Mouse (Mus musculus): ENCODE measurements around the gene Fau. TPM values are rescaled to one million over a fixed set of nuclear protein-coding genes. Genes with fewer than 3 reads are reported as not detected.
"Not testable (repeated sequence)": the region's sequence is repeated elsewhere in the genome, so short reads cannot be mapped to it uniquely, and the experiment has no call there.

The Fau gene
- polyA plus RNA-seq, 1 experiment from 2014 or later, result 700 TPM

DNA sequence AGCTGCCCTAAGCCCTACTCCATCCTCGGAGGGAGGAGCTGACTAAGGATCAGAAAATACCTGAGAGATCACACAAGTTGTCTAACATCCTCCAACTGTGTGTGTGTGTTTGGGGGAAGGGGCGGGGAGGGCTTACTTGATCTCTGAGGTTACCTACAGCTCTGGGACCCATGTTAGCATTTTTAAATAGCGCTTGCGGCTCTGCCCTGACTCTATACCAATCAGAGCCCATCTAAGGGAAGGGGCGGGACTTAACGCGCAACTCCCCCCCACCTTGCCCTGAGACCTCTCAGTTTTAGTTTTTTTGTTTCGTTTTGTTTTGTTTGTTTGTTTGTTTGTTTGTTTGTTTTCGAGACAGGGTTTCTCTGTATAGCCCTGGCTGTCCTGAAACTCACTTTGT, 28.2 kb upstream of the Fau start:
- peaks cover 4% of the 10 kb centered on the region; the same call in 1 of the 2 replicates for H3K4me1 ChIP-seq
- H3K27ac ChIP-seq, result no peak overlapping the region
- peaks cover 11% of the 10 kb centered on the region; the same call in 1 of the 2 replicates for H3K27me3 ChIP-seq (replicated peaks)
- 64% methylated on average over 9 of the region's 9 CpGs for WGBS (ENCODE audit: insufficient replicate concordance)
- H3K9ac ChIP-seq, result no peak overlapping the region
- no peaks in the 10 kb centered on the region for H3K9me3 ChIP-seq (replicated peaks)
- no peak for ATAC-seq
- H3K4me3 ChIP-seq, result no peak overlapping the region
- H3K36me3 ChIP-seq, result no peaks in the 10 kb centered on the region
- no peak overlapping the region for H3K4me2 ChIP-seq

DNA sequence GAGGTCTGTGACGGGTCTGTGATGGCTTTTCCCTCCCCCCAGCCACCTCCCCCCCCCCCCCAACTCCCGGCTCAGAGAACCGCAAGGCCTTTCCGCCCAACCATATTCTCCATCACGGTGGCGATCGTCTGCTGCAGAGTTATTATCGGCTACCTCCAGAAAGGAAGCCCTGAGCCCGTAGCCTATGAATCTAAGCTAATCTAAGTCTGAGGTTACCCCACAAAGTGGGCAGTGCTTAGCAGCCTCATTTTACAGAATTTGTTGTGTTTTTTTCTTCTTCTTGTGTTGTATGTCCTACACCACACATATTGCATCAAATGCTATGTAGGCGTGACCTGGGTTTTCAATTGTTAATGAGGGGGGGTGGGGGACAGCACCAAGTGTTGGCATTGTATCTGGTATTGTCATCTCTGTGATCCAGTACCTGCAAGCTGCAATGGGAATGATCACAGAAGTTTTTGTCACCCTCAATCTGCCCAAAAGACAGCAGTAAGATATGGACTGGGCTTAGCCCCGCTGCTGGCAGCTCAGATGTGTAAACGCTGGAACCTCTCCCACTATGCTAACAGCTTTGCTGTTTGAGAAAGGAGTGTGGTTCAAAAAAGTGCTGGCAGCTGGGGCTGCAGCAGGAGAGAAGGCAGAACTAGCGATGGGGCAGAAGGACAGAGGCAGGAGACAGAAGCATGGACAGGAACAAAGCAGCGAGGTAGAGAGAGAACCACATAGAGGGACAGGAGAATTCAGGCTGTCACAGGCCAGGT, 26.9 kb upstream of the Fau start:
- no peak for ATAC-seq

DNA sequence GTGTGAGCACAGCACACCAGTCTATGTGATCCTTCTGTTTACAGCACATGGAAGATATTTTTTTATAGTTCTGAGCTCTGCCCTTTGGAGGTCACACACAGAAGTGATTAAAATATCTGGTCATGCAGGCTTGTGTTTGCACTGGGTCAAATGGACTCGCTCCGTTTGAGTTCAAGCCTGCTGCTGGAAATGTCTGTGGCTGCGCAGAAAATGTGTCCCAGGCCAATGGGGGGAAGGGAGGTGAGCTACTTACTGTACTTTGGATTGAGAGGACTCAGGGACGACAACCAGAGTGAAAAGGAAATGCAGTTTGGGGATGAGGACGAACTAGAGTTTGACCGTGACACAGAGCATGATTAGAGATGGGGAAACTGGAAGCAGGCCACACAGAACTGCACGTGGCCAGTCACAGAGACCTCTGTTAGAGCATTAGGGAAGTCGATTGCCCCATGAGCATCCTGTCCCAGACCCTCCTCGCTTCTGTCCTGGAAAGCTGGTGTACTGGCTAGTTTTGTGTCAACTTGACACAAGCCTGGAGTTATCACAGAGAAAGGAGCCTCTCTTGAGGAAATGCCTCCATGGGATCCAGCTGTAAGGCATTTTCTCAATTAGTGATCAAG, 21.6 kb upstream of the Fau start:
- Histone ChIP-seq H3K27me3 (replicated peaks) (0 out of 2 replicates have a peak, but pooled peaks cover 5% of the 10 kb centered on the region), H3K4me3 (no peak overlapping the region)
- WGBS (ENCODE audit: insufficient replicate concordance), result 48% methylated on average over 9 of the region's 9 CpGs

More for the DNA sequence above, 26.9 kb upstream of the Fau start:
- peaks cover 4% of the 10 kb centered on the region; the same call in 1 of the 2 replicates for H3K4me1 ChIP-seq
- no peak overlapping the region for H3K4me3 ChIP-seq
- H3K9ac ChIP-seq, result no peak overlapping the region
- WGBS (ENCODE audit: insufficient replicate concordance), result 38% methylated on average over 14 of the region's 14 CpGs
- H3K4me2 ChIP-seq, result no peak overlapping the region
- no peak overlapping the region for H3K27ac ChIP-seq
- no peaks in the 10 kb centered on the region for H3K9me3 ChIP-seq (replicated peaks)
- peaks cover 11% of the 10 kb centered on the region; the same call in 1 of the 2 replicates for H3K27me3 ChIP-seq (replicated peaks)
- no peaks in the 10 kb centered on the region for H3K36me3 ChIP-seq

DNA sequence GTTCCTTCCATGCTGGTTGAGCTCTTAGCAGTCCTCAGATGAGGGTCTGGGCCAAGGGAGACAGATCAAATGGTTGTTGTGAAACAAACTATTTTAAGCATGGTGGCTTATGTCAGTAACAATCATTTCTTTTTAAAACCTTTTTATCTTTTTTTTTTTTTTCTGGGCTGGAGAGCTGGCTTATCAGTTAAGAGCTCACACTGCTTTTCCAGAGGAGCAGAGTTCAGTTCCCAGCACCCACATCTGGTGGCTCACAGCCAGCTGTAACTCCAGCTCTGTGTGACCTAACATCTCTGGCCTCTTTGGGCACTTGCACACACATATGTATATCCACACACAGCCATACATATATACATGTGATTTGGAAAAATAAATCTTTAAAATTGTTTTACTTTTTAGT, 19.9 kb upstream of the Fau start:
- H3K36me3 ChIP-seq, result no peaks in the 10 kb centered on the region
- H3K9me3 ChIP-seq (replicated peaks), result no peaks in the 10 kb centered on the region
- H3K9ac ChIP-seq, result no peak overlapping the region
- 0 out of 2 replicates have a peak, but pooled peaks cover 5% of the 10 kb centered on the region for H3K4me1 ChIP-seq
- ATAC-seq, result no peak
- H3K4me3 ChIP-seq, result no peak overlapping the region
- no peak overlapping the region for H3K4me2 ChIP-seq
- H3K27me3 ChIP-seq (replicated peaks), result 0 out of 2 replicates have a peak, but pooled peaks cover 4% of the 10 kb centered on the region
- H3K27ac ChIP-seq, result no peak overlapping the region

More for the DNA sequence above, 21.6 kb upstream of the Fau start:
- Histone ChIP-seq H3K9ac (no peak overlapping the region), H3K4me2 (no peak overlapping the region), H3K27ac (no peak overlapping the region), H3K36me3 (no peaks in the 10 kb centered on the region), H3K4me1 (0 out of 2 replicates have a peak, but pooled peaks cover 5% of the 10 kb centered on the region), H3K9me3 (replicated peaks) (no peaks in the 10 kb centered on the region)
- ATAC-seq, result no peak

DNA sequence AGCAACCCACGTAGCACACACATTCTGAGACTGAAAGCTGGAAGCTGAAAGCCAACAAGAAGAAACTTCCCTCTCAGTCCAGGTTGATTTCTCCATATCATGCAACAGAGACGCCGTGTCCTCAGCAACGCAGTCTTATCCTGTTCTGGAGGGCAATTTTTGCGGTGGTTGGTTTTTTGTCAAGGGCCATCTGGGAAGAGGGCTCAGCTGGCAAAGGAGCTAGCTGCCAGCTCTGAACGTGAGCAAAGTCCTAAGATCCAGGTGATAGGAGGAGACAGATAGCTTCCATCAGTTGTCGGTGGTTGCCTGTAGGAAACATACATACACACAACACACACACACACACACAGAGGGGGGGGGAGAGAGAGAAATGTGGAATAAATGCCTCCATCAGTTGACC, 19.3 kb upstream of the Fau start:
- H3K4me2 ChIP-seq, result no peak overlapping the region
- H3K4me1 ChIP-seq, result 0 out of 2 replicates have a peak, but pooled peaks cover 5% of the 10 kb centered on the region
- H3K27me3 ChIP-seq (replicated peaks), result no peaks in the 10 kb centered on the region
- H3K36me3 ChIP-seq, result no peaks in the 10 kb centered on the region
- WGBS (ENCODE audit: insufficient replicate concordance), result 66% methylated on average over 7 of the region's 7 CpGs
- no peak for ATAC-seq
- no peaks in the 10 kb centered on the region for H3K9me3 ChIP-seq (replicated peaks)
- H3K4me3 ChIP-seq, result no peak overlapping the region
- H3K9ac ChIP-seq, result no peak overlapping the region
- H3K27ac ChIP-seq, result no peak overlapping the region

- no peak for ATAC-seq
- no peak overlapping the region for H3K9ac ChIP-seq
- no peak overlapping the region for H3K4me3 ChIP-seq
- H3K36me3 ChIP-seq, result peaks cover 4% of the 10 kb centered on the region; the same call in 1 of the 2 replicates
- H3K27me3 ChIP-seq (replicated peaks), result no peaks in the 10 kb centered on the region
- no peak overlapping the region for H3K27ac ChIP-seq
- H3K9me3 ChIP-seq (replicated peaks), result no peaks in the 10 kb centered on the region
- peaks cover 15% of the 10 kb centered on the region for H3K4me1 ChIP-seq
- no peak overlapping the region for H3K4me2 ChIP-seq
These were observed 17.6 kb upstream of the Fau start for GRCm38 (mm10) chr19:6040002-6040401.

- H3K4me2 ChIP-seq, result no peak overlapping the region
- peaks cover 4% of the 10 kb centered on the region; the same call in 1 of the 2 replicates for H3K36me3 ChIP-seq
- no peak for ATAC-seq
- WGBS (ENCODE audit: insufficient replicate concordance), result 73% methylated on average over 9 of the region's 9 CpGs
- no peak overlapping the region for H3K27ac ChIP-seq
- H3K9ac ChIP-seq, result no peak overlapping the region
- H3K4me1 ChIP-seq, result peaks cover 23% of the 10 kb centered on the region
- no peak overlapping the region for H3K4me3 ChIP-seq
- H3K27me3 ChIP-seq (replicated peaks), result no peaks in the 10 kb centered on the region
- no peaks in the 10 kb centered on the region for H3K9me3 ChIP-seq (replicated peaks)
These were observed 15.4 kb upstream of the Fau start for GRCm38 (mm10) chr19:6042293-6042692.

DNA sequence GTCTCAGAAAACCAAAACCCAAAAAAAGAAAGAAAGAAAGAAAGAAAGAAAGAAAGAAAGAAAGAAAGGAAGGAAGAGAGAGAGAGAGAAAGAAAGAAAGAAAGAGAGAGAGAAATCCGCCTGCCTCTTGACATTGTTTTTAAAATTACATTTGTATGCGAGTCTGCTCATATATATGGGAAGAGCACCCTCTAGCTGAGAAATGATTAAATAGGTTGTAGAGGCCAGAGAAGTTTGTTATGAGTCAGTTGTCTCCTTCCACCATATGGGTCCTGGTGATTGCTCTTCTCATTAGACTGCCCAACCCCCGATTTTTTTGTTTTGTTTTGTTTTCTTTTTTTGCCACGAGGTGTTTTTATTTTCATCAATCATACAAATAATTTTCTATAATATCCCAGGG, 13.5 kb upstream of the Fau start:
- H3K36me3 ChIP-seq, result peaks cover 17% of the 10 kb centered on the region
- not testable (repeated sequence) for H3K4me2 ChIP-seq; H3K9me3 ChIP-seq (replicated peaks); H3K9ac ChIP-seq; H3K27ac ChIP-seq; H3K27me3 ChIP-seq (replicated peaks); ATAC-seq; H3K4me3 ChIP-seq
- peaks cover 36% of the 10 kb centered on the region for H3K4me1 ChIP-seq
- 41% methylated on average over 4 of the region's 4 CpGs for WGBS (ENCODE audit: insufficient replicate concordance)

- peaks cover 41% of the 10 kb centered on the region for H3K4me1 ChIP-seq
- H3K36me3 ChIP-seq, result peaks cover 32% of the 10 kb centered on the region
- H3K27me3 ChIP-seq (replicated peaks), result no peaks in the 10 kb centered on the region
- peak; percentile 51 for ATAC-seq
- peak overlapping the region; percentile 99 for H3K4me2 ChIP-seq
- peak overlapping the region; percentile 94 for H3K9ac ChIP-seq
- H3K9me3 ChIP-seq (replicated peaks), result no peaks in the 10 kb centered on the region
- peak overlapping the region; percentile 97 for H3K4me3 ChIP-seq
- WGBS (ENCODE audit: insufficient replicate concordance), result 12% methylated on average over 20 of the region's 20 CpGs
- peak overlapping the region; percentile 99 for H3K27ac ChIP-seq
These were observed 12.0 kb upstream of the Fau start for GRCm38 (mm10) chr19:6045366-6046293.

DNA sequence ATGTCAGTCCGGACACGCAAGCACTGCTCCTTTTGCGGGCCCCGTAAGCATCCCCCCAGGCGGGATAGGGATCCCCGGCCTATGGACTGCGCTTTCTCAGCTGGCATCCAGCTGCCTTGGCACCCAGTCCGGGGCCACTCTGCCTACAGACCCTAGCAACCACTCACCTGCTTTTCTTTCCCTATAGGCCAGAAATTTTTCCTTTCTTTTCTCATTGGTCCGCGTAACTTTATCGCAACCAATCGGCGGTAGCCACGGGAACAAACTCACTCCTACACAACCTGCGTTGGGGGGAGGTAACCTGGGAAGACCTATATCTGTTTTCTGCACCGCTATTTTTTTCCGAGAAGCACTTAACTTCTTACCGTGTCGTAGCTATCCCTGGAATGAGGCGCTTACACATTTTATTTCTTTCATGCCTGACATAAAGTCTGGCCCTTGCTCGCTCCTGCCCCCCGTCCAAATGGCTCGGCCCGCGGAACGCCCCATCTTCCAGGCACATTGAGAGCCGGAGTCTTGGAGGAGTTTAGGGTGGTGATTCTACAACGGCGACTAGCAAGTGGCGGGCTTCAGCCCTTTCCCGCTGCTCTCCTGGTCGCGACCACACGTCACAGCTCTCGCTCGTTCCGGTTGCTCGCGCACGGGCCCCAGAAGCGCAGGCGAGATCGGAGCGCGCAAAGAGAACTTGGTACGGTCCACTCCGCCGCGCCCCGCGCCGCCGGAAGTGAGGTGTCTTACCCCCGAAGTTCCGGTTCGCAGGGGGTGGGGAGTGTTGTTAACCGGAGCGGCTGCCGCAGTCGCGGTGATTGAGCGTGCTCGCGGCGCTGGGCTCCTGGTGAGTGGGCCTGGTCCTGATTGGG, 11.1 kb upstream of the Fau start, which contains the start of gene Syvn1:
TSS of gene Syvn1 (plus strand) at position 283 of the 860 bp plus-strand sequence.
- peak; percentile 88 for ATAC-seq
- peak within 1 kb of the TSS; percentile 99 for H3K4me2 ChIP-seq

More for the DNA sequence above, 11.1 kb upstream of the Fau start, which contains the start of gene Syvn1:
- H3K9ac ChIP-seq, result peak within 1 kb of the TSS; percentile 94
- H3K27ac ChIP-seq, result peak within 1 kb of the TSS; percentile 99
- no peaks in the 10 kb centered on the region for H3K27me3 ChIP-seq (replicated peaks)
- H3K9me3 ChIP-seq (replicated peaks), result no peaks in the 10 kb centered on the region
- WGBS (ENCODE audit: insufficient replicate concordance), result under 1% methylated on average over 65 of the region's 65 CpGs
- H3K4me3 ChIP-seq, result peak within 1 kb of the TSS; percentile 97
- H3K4me1 ChIP-seq, result peaks cover 42% of the 10 kb centered on the region
- peaks cover 41% of the 10 kb centered on the region for H3K36me3 ChIP-seq
